Comparison of ENCODE assay signal across 8 mouse cellular contexts in the genomic region with DNA sequence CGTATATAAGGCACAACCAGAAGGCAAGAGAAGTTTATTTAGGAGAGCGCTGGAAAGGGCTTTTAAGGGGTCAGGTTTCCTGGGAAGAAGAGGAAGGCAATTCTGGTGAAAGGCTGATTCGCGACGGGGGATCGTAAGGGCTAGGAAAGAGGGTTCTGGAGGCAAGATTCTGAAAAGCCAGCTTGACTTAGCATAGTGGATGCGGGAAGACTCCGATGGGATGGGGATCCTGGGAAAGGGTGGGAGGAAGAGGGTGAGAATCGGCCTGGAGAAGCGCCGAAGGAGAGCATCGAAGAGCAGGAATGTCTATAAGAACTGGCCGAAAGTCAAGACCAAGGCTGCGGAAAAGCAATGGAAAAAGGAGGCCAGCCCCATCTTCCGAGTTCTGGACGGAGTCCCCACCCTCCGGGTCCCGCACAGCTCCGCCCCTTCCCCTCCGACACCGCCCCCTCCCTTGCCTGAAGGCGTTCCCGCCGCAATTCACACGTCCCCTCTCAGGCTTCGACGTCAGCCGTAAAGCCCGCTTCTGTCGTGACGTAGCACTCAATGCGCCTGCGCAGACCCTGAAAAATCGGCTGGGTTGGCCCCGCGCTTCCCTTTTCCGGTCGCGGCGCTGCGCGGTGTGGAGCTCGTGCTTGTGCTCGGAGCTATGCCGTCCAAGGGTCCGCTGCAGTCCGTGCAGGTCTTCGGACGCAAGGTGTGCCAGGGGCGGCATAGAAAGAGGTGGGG. TPM values are rescaled to one million over a fixed set of nuclear protein-coding genes. Genes with fewer than 3 reads are reported as not detected.
DNase-seq lines count a peak whose midpoint lies in the region; ATAC-seq and TF ChIP-seq lines count a peak whose summit lies in the region.

Rps16 (plus strand) TSS at position 498 of the 729 bp plus-strand sequence.

- H3K27ac ChIP-seq in gastrocnemius, adult 2 months: peak within 1 kb of the TSS; percentile 92
- peak within 1 kb of the TSS; percentile 89 for H3K27ac ChIP-seq in hindbrain, postnatal 0 days
- peak within 1 kb of the TSS; percentile 91 for H3K27ac ChIP-seq in left cerebral cortex, adult 2 months

- under 1% methylated on average over 49 of the region's 50 CpGs for WGBS in hindbrain, postnatal 0 days

- peak within 1 kb of the TSS; percentile 91 for H3K4me3 ChIP-seq in gastrocnemius, adult 2 months
- peak within 1 kb of the TSS; percentile 85 for H3K4me3 ChIP-seq in hindbrain, postnatal 0 days (ENCODE audit: low read length)
- H3K4me3 ChIP-seq in left cerebral cortex, adult 2 months: peak within 1 kb of the TSS; percentile 87

- DNase-seq in WW6 (ENCODE audit: low read depth, low spot score): peak; percentile 84
- peak; percentile 98 to 99 for DNase-seq in cerebellum, postnatal 4 days (ENCODE audit: low spot score in 2 of 2)
- peak; percentile 99 for DNase-seq in gastrocnemius, adult 2 months
- DNase-seq in hindbrain, postnatal 0 days (ENCODE audit: low spot score): peak; percentile 99
- peak; percentile 97 to 99 for DNase-seq in left cerebral cortex, adult 2 months (ENCODE audit: extremely low spot score in 1 of 2, low spot score in 2 of 2)
- DNase-seq in right cerebral cortex, adult 2 months (ENCODE audit: low spot score in 2 of 2): peak; percentile 97 to 99
- peak; percentile 98 for DNase-seq in urinary bladder, postnatal 14 days (ENCODE audit: low spot score)

- H3K27me3 ChIP-seq in hindbrain, postnatal 0 days (ENCODE audit: insufficient read depth, low read length): no peaks in the 10 kb centered on the region

- intact Hi-C loops in gastrocnemius, adult 2 months (cut with DNase I): no loop called here
- intact Hi-C loops in left cerebral cortex, adult 2 months (cut with DNase I): loop anchor here (1.0 to 2.0 kb wide), 3 partner anchors 12 to 42 kb away; partner anchors contain the start of genes Med29, Paf1, Plekhg2 and Supt5

- ATAC-seq in hindbrain, postnatal 0 days: peak; percentile 97
- ATAC-seq in megakaryocyte, adult 5-6 weeks (ENCODE audit: poor library complexity, severe bottlenecking): peak; percentile 99

- H3K9ac ChIP-seq in hindbrain, postnatal 0 days (replicated peaks; ENCODE audit: low read length): peak within 1 kb of the TSS; percentile 92

- peaks cover 19% of the 10 kb centered on the region for H3K36me3 ChIP-seq in hindbrain, postnatal 0 days (ENCODE audit: insufficient read depth, low read length)

- H3K9me3 ChIP-seq in hindbrain, postnatal 0 days (ENCODE audit: low read length): no peaks in the 10 kb centered on the region

- no peak for TF ChIP-seq CTCF in gastrocnemius, adult 2 months (IDR thresholded peaks at IDR 0.05)
- TF ChIP-seq CTCF in hindbrain, postnatal 0 days (IDR thresholded peaks at IDR 0.05; ENCODE audit: low read depth): peak; percentile 10; the same call in 1 of the 2 replicates
- no peak for TF ChIP-seq CTCF in left cerebral cortex, adult 2 months (IDR thresholded peaks at IDR 0.05)

- H3K4me1 ChIP-seq in hindbrain, postnatal 0 days (ENCODE audit: insufficient read depth, low read length): peaks cover 7% of the 10 kb centered on the region; the same call in 1 of the 2 replicates

- peak within 1 kb of the TSS; percentile 95 for H3K4me2 ChIP-seq in hindbrain, postnatal 0 days (ENCODE audit: low read depth, low read length)

RNA-seq across cellular contexts. Expression of gene Rps16, which starts in this region (rescaled TPM):
- 100 to 1,000 TPM; 373 to 449 TPM for total RNA-seq in gastrocnemius, adult 2 months (2021)
- 97.7 and 154 TPM in 2 replicates for total RNA-seq in hindbrain, postnatal 0 days (2014; rRNA removed)
- 539 and 575 TPM in 2 replicates for polyA plus RNA-seq in hindbrain, postnatal 0 days (2015; fragmentation: Nextera tagmentation; extraction: Ambion mirVana)
- total RNA-seq in left cerebral cortex, adult 2 months (2021): 100 to 1,000 TPM; 440 to 450 TPM
- 2,258 and 2,353 TPM in 2 replicates for total RNA-seq in megakaryocyte, adult 5-6 weeks (2015)
- 250 and 448 TPM in 2 replicates for total RNA-seq in megakaryocyte, adult 5-6 weeks (2017)

Comparison
In these comparisons a context has a peak if more than half of its experiments do, and no peak if none do; other contexts are left out.
1. Peak in every context shown above with its lines: DNase-seq, ATAC-seq, H3K4me3 ChIP-seq and H3K27ac ChIP-seq.